Mouse (Mus musculus) liver (tissue): ENCODE measurements at regions not wholly inside any gene's neighbourhood (a gene's known extent, or its start where the extent isn't known, plus 50 kb on each side); places are given as distances from the start of the nearest gene placed in this dataset.
A peak's percentile ranks its signal among the peaks of the same experiment; 100 is the strongest.

Source experiments
- DNase-seq: peaks from one replicate; pipeline ENCODE4 v3.0.0-alpha.2; 2020; ENCODE audit warnings: mixed read lengths

DNA sequence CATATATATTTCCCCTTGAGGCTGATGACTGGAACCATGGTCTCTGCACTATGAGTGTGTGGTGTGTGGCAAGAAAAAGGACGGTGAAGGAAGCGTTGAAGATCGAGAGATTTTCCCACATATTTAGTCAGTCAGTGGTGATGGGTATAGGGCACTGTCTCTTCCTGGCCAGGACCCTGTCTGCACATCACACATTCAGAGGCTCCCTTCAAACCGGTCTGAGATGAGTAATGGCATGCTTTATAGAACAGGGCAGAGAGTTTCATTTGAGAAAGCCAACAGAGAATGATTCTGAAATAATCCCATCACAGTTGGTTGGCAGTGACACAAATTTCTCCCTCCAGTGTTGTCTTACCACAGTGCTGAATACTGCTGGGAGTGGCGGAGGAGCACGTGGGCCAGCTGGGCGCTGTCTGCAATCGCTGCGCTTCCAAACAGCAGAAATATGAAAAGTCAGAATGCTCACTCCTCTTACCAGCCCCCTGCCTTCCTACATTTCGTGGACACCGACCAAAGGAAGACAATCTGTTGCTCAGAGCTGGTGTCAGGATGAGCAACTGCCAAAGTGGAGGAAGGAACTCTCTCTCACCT lies 77.2 kb upstream of the Rapgef5 start:
- DNase-seq = no peak

DNA sequence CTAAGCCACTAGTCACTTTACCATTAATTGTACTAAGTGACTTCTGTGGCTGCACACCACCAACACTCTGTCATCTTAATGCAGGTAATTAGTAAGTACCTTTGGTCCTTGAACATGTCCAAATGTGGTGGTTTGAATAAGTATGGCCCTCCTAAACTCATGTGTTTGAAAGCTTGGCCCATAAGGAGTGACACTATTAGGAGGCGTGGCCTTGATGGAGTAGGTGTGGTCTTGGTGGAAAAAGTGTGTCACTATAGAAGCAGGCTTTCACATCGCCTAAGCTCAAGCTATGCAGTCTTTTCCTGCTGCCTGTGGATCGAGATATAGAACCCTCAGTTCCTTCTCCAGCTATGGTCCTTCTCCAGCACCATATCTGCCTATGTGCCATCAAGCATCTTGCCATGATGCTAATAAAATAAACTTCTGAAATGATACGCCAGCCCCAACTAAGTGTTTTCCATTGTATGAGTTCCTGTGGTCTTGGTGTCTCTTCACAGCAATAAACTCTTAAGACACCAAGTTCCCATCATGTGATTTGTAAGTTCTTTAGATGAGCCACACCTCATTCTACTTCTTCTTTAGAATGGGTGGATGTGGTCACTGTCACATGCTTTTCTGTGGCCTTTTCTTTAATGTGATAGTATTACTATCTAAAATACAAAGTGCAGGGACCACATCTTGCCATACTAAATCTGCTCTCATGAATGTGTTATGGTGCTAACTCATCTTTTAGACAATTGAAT lies 71.9 kb upstream of the Rapgef5 start:
- no peak for DNase-seq

DNA sequence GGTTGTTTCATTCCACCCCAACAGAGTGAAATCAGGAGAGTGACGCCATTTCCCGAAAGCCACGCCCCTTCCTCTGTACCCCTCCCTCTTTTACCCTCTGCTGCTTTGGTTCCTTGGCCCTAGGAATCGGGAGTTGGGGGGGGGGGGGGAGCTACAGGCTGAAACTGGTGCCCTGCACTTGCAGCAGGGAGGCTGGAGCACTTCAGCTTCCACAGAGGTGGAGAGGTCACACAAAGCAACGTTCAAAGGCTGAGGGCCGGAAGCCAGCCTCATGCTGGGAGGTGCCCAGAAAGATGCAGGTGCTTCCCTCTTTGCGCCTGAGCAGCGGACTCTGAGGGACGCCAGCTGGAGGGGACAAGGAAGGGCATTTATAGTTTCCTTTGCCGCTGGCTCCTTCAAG lies 69.1 kb upstream of the Rapgef5 start:
- DNase-seq = peak; percentile 10

DNA sequence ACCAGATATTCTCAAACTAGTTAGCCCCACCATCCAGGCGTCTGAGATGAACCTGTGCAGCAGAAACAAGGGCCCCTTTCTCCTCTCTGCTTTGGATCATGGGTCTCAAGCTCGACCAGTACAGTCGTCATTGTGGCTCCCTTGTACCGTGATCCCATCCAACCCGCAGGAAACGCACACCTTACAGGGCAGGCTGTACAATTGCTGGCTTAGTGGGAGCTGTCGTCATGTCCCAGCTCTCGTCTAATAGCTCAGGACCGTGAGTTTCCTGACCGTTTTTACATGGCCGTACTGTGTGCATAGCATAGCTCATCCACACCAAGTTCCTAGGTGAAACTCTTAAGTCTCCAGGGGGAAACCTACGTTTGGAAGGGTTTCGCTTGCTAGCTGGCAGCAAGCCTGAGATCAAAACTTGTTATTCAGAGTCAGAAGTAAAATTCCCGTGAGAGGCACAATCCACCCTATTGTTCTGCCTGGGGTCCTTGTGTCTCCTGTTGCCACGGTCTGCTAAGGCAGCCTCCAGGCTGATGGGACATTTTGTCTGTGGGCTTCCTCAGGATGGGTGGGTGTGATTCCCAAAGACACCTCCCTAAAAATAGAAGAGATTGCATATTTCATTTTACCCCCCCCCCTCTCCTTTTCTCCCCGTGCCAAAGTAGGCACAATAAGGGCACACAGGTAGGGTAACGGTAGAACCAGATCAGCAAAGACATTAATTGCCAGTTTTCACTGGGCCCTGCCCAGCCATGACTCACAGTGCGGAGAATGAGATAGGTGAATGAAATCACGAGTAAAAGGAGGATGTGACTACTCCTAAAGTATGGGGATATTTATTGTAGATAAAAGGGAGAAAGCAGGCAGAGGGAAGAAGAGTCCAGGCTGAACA lies 68.2 kb upstream of the Rapgef5 start:
- DNase-seq = no peak

DNA sequence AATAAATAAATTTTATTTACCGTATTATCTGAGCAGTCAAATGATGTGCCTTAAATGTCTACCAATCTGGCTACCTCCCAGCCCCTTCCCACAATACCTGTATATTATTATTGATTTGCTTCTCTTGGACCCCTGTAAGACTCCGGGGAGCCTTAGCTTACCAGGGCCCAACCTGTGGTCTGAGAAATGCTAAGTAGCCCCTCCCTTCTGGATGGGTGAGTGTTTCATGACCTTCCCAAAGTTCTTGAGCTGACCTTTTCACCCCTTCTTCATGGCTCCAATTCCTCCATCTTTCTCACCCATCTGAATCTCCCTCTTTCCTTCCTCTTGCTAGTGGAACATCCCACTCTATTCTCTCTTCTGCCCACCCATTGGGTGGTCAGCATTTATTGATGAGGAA lies 67.2 kb upstream of the Rapgef5 start:
- DNase-seq = no peak

DNA sequence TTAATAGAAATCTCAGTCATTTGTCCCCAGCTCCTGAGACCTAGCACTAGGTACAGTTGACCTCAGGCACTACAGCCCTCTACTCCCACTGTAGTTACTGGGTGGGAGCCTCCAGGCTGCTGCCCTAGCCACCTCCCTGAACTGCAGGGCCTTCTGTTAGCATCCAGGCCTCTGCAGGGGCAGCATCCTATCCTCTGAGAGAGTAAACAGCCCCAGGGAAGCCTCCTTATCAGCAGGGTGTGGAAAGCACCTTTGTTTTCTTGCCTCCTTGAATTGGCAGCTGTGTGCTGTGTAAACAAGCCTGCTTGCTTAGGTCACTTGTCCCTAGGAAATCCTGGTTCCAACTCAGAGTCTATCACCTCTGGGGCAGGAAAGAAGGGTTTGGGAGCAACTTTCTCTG lies 66.2 kb upstream of the Rapgef5 start:
- no peak for DNase-seq

DNA sequence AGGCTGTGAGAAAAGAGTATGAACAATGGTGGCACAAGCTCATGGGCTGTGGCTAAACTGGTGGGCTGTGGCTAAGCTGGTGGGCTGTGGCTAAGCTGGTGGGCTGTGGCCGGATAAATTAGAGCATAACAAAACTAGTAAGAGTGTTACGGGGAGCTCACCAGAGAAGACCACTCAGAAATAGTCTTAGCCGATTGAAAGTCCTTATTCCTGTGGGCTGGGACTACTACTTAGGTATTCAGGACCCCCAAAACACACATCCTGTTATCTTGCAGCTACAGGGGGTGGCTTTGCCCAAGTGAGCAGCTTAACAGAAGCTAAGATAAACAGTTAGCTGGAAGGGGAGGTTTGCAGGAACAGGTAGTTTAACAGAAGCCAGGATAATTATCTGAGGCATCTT lies 65.4 kb upstream of the Rapgef5 start:
- DNase-seq = no peak

DNA sequence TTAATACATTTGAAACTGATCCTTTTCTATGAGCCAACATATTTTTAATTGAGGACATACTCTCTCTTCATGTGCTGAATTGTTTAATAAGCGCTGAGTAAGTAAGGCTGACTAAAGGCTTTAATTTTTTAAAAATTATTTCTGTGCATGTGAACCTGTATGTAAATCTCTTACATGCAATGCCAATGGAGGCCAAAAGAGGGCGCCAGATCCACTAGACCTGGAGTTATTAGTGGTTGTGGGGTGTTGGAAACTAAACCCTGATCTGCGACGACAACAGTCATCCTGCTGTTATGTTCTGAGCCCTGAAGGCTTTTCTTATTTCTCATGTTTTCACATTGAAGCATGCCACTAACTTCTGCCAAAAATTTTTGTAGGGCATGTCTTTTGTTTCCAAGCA lies 64.8 kb upstream of the Rapgef5 start:
- peak; percentile 47 for DNase-seq

DNA sequence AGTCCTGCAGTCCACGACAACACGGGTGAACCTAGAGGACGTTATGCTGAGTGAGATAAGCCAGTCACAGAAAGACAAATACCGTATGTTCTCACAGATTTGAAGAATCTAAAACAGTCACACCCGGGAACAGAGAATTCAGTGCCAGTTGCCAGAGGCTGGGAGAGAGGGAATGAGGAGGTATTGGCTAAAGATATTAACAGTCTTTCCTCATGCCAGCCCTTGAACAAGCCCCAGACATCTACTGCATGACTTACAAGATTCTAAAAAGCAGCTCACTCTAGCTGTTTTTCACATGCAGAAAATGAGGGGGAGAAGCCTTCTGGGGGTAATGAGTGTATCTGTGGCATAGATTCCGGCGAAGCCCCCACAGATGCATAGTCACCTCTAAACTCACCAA lies 60.5 kb upstream of the Rapgef5 start:
- DNase-seq = no peak

DNA sequence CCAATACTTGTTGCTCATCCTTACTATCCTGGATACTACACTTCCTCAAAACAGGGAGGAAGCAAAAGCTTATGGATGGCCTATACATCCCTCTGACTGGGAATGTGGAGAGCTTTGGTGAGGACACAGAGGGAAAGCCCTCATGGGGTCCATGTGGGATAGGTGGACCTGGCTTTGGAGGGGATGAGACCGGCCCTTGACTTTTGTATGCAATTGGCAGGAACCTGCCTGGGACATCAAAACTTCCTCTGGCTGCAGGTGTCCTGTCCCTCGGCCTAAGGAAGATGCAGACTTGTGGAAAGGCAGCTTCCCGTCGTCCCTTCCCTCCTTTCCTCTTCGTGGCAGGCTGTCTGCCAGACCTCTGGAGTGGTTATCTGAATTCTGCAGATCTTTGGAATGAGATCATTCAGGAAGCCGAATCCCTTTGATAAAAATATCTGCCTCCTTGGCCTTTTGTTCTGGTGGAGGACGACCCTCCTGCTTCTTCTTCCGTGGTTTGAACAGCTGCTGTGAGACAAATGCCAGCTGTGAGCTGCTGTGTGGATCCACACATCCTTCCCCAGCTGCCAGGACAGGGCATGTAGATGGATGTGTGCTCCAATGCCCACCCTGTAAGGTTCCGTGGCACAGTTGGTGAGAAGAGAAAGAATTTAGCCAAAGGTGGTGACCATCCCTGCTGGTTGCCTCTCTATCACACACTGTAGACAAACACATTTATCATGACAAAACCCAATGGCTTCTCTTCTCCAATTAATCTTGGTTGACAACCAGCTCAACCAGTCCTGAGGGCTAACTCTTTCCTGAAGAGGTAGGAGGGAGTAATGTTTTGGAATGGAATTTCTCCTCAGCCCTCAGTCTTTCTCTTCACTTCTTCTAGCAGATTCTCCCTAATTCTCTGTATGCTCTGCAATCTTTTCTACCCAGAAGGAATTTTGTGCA lies 57.9 kb upstream of the Rapgef5 start:
- DNase-seq = no peak

DNA sequence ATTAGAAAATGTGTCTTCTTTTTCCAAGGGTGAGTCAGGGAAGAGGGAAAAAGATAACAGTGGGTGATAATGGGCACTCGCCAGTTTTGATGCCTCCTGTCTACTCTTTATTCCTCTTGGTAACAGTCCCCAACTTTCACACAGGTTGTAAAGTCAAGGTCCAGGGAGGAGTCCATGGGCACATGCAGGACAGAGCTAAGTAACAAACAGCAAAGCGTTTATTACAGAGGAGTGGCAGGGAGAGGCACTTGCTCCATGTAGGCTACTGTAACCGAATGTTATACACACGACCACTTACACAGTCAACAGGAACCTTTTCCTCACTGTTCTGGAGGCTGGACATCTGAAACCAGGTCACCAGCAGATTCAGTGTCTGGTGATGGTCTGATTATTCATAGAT lies 56.7 kb upstream of the Rapgef5 start:
- no peak for DNase-seq

DNA sequence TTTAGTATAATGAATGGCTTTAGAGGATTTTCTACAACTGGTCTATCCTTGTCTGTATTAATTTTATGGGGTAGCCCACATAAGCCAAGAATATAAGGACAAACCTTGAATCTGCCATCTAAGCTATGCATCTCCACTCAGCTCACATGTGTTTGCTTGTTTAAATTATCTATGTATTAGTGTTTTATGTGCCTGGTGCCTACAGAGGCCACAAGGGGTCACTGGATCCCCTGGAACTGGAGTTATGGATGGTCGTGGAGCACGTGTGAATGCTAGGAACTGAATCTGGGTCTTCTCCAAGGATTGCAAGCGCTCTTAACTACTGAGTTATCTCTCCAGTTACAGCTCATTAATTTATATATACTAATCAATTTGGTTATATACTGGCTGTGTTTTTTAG lies 51.1 kb upstream of the Rapgef5 start:
- DNase-seq = no peak

DNA sequence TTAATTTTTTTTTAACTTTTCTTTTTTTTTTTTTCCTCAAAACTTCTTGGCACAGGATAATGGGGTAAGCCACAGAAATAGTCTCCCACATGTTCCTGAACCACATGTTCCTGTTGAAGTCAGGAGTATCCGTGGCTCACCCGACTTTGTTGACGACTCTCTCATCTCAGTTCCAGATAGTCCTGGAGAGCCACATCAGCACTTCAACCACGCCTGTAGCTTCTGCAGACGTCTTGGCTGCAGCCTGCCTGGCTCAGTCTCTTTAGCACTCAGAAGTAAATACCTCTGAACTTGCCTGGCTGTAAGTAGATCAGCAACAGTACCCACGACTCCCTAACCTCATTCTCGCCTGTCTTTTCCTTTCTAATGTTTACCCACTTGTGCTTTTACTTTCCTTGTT lies 50.3 kb upstream of the Rapgef5 start:
- DNase-seq = no peak
